Mouse (Mus musculus): ENCODE measurements at regions not wholly inside any gene's neighbourhood (a gene's known extent, or its start where the extent isn't known, plus 50 kb on each side); places are given as distances from the start of the nearest gene placed in this dataset.

DNA sequence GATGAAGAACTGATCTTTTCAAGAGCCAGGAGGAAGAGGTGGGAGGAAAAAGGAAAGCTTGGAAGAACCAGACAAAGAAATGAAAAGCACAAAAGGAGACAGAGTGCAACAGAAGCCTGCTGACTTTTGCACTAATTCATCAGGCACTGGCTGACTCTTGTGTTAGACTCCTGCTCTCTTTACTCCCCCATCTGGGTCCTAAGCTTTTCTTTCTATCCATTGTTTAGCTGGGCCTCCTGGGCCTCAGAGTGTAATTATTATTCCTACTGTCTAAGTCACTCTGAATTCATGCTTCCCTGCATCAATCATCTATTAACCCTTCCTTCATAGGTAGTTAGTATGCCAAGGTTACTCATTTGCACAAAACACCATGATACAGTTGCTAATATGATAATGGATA, 74.2 kb downstream of the Gm15294 start:
- DNase-seq (ENCODE audit: low read depth, low spot score), result no peak
- in situ Hi-C loops (cut with MboI; ENCODE audit: low pct_unique_long_range_greater_than_20kb), result no loop called here
- H3K27me3 ChIP-seq, result peaks cover 33% of the 10 kb centered on the region
- ATAC-seq, result no peak
- ChIA-PET CTCF (no interaction called here), POLR2A (interaction anchor here (0.8 kb wide), 1 partner anchor 103 kb away, joined by 3 read pairs; no protein-coding TSS in a partner anchor)
- no peak for TF ChIP-seq CTCF (IDR thresholded peaks at IDR 0.05)
